Mouse (Mus musculus) ovary, postnatal 10 days (tissue): ENCODE data around the gene Tnn.
A peak's percentile ranks its signal among the peaks of the same experiment; 100 is the strongest.

Experiments
- DNase-seq: peaks from one replicate; pipeline ENCODE4 v3.0.0; 2022; ENCODE audit warnings: low spot score

Tnn gene

GRCm38 (mm10) chr1:160153480-160153879 is at the start of gene Tnn:
Gene Tnn, minus strand, starts transcription at chr1:160153580.
- no peak for DNase-seq

- no peak for DNase-seq
Observed at GRCm38 (mm10) chr1:160195337-160195663, 41.9 kb upstream of the Tnn start.

- peak; percentile 88 for DNase-seq
Observed at GRCm38 (mm10) chr1:160194529-160195336, 41.4 kb upstream of the Tnn start, which contains the start of gene Mrps14. Gene Mrps14, plus strand, starts transcription at chr1:160195215.

GRCm38 (mm10) chr1:160184506-160184905 is 31.1 kb upstream of the Tnn start:
- no peak for DNase-seq

GRCm38 (mm10) chr1:160181216-160181615 is 27.8 kb upstream of the Tnn start:
- DNase-seq, result no peak

GRCm38 (mm10) chr1:160176903-160177302 is 23.5 kb upstream of the Tnn start:
- no peak for DNase-seq

GRCm38 (mm10) chr1:160166600-160166999 is 13.2 kb upstream of the Tnn start:
- no peak for DNase-seq

- no peak for DNase-seq
Observed at GRCm38 (mm10) chr1:160158190-160158589, 4.8 kb upstream of the Tnn start.

GRCm38 (mm10) chr1:160150726-160151125 is 2.7 kb downstream of the Tnn start:
- no peak for DNase-seq

GRCm38 (mm10) chr1:160149291-160149906 is 4.0 kb downstream of the Tnn start:
- DNase-seq, result no peak

- DNase-seq, result no peak
Observed at GRCm38 (mm10) chr1:160147274-160147673, 6.1 kb downstream of the Tnn start.

- no peak for DNase-seq
Observed at GRCm38 (mm10) chr1:160145606-160146005, 7.8 kb downstream of the Tnn start.

GRCm38 (mm10) chr1:160144343-160144742 is 9.0 kb downstream of the Tnn start:
- DNase-seq, result no peak

- DNase-seq, result no peak
Observed at GRCm38 (mm10) chr1:160136362-160136890, 17.0 kb downstream of the Tnn start.

GRCm38 (mm10) chr1:160133464-160134079 is 19.8 kb downstream of the Tnn start:
- DNase-seq, result no peak

GRCm38 (mm10) chr1:160123957-160124356 is 29.4 kb downstream of the Tnn start:
- DNase-seq, result no peak

- DNase-seq, result no peak
Observed at GRCm38 (mm10) chr1:160108604-160109003, 44.8 kb downstream of the Tnn start.

GRCm38 (mm10) chr1:160105426-160105825 is 48.0 kb downstream of the Tnn start:
- DNase-seq, result no peak

GRCm38 (mm10) chr1:160100996-160101395 is 52.4 kb downstream of the Tnn start:
- DNase-seq, result no peak

- DNase-seq, result no peak
Observed at GRCm38 (mm10) chr1:160099659-160100302, 53.6 kb downstream of the Tnn start.

- no peak for DNase-seq
Observed at GRCm38 (mm10) chr1:160086651-160087050, 66.7 kb downstream of the Tnn start.

GRCm38 (mm10) chr1:160084239-160084638 is 69.1 kb downstream of the Tnn start:
- DNase-seq, result no peak
